Mouse (Mus musculus): ENCODE data around the gene Msl1. TPM values are rescaled to one million over a fixed set of nuclear protein-coding genes. Genes with fewer than 3 reads are reported as not detected.

Msl1 gene
- polyA plus RNA-seq, 1 experiment from 2014 or later, result 17.5 TPM

GRCm38 (mm10) chr11:98794469-98795014 is 774 bp upstream of the Msl1 start:
- Histone ChIP-seq H3K4me2 (ENCODE audit: low read length) (peak overlapping the region; percentile 77), H3K27ac (ENCODE audit: low read depth) (peak overlapping the region; percentile 100), H3K4me3 (ENCODE audit: low read depth, low read length) (peak overlapping the region; percentile 100), H3K36me3 (ENCODE audit: control insufficient read depth, insufficient read depth, low read length) (peaks cover 12% of the 10 kb centered on the region), H3K27me3 (replicated peaks; ENCODE audit: control insufficient read depth, insufficient read depth, low read length) (no peaks in the 10 kb centered on the region), H3K9ac (ENCODE audit: low read length) (peak overlapping the region; percentile 98), H3K4me1 (replicated peaks; ENCODE audit: control insufficient read depth, insufficient read depth, low read length) (peaks cover 28% of the 10 kb centered on the region), H3K9me3 (ENCODE audit: control insufficient read depth, low read length) (no peaks in the 10 kb centered on the region)
- DNase-seq (ENCODE audit: low spot score) (no peak), ATAC-seq (replicated peaks; ENCODE audit: low FRiP score, low TSS enrichment, low read depth) (peak; percentile 70)
- WGBS, result under 1% methylated on average over 29 of the region's 30 CpGs

GRCm38 (mm10) chr11:98795714-98796514 is 598 bp downstream of the Msl1 start:
- no peaks in the 10 kb centered on the region for H3K27me3 ChIP-seq (replicated peaks; ENCODE audit: control insufficient read depth, insufficient read depth, low read length)
- no peaks in the 10 kb centered on the region for H3K9me3 ChIP-seq (ENCODE audit: control insufficient read depth, low read length)
- H3K4me1 ChIP-seq (replicated peaks; ENCODE audit: control insufficient read depth, insufficient read depth, low read length), result peaks cover 23% of the 10 kb centered on the region
- peak overlapping the region; percentile 100 for H3K4me3 ChIP-seq (ENCODE audit: low read depth, low read length)
- under 1% methylated on average over 66 of the region's 74 CpGs for WGBS
- peaks cover 26% of the 10 kb centered on the region for H3K36me3 ChIP-seq (ENCODE audit: control insufficient read depth, insufficient read depth, low read length)
- H3K9ac ChIP-seq (ENCODE audit: low read length), result peak overlapping the region; percentile 98
- ATAC-seq (replicated peaks; ENCODE audit: low FRiP score, low TSS enrichment, low read depth) (peak; percentile 33), DNase-seq (ENCODE audit: low spot score) (no peak)
- peak overlapping the region; percentile 77 for H3K4me2 ChIP-seq (ENCODE audit: low read length)
- H3K27ac ChIP-seq (ENCODE audit: low read depth), result peak overlapping the region; percentile 100

- H3K27me3 ChIP-seq (replicated peaks; ENCODE audit: control insufficient read depth, insufficient read depth, low read length), result no peaks in the 10 kb centered on the region
- H3K9me3 ChIP-seq (ENCODE audit: control insufficient read depth, low read length), result no peaks in the 10 kb centered on the region
- ATAC-seq (replicated peaks; ENCODE audit: low FRiP score, low TSS enrichment, low read depth) (no peak; the same call in 1 of the 2 replicates), DNase-seq (ENCODE audit: low spot score) (peak; percentile 88)
- H3K27ac ChIP-seq (ENCODE audit: low read depth), result peak overlapping the region; percentile 100
- H3K9ac ChIP-seq (ENCODE audit: low read length), result peak overlapping the region; percentile 98
- peaks cover 34% of the 10 kb centered on the region for H3K36me3 ChIP-seq (ENCODE audit: control insufficient read depth, insufficient read depth, low read length)
- 1% methylated on average over 23 of the region's 23 CpGs for WGBS
- H3K4me2 ChIP-seq (ENCODE audit: low read length), result peak overlapping the region; percentile 77
- H3K4me3 ChIP-seq (ENCODE audit: low read depth, low read length), result peak overlapping the region; percentile 100
- peaks cover 23% of the 10 kb centered on the region for H3K4me1 ChIP-seq (replicated peaks; ENCODE audit: control insufficient read depth, insufficient read depth, low read length)
Observed at GRCm38 (mm10) chr11:98796515-98797216, 1.4 kb downstream of the Msl1 start.

GRCm38 (mm10) chr11:98797306-98797705 is 2.0 kb downstream of the Msl1 start:
- Histone ChIP-seq H3K36me3 (ENCODE audit: control insufficient read depth, insufficient read depth, low read length) (peaks cover 40% of the 10 kb centered on the region), H3K27me3 (replicated peaks; ENCODE audit: control insufficient read depth, insufficient read depth, low read length) (no peaks in the 10 kb centered on the region), H3K27ac (ENCODE audit: low read depth) (no peak overlapping the region), H3K9me3 (ENCODE audit: control insufficient read depth, low read length) (no peaks in the 10 kb centered on the region), H3K4me3 (ENCODE audit: low read depth, low read length) (peak overlapping the region; percentile 100), H3K4me2 (ENCODE audit: low read length) (peak overlapping the region; percentile 77), H3K9ac (ENCODE audit: low read length) (peak overlapping the region; percentile 98), H3K4me1 (replicated peaks; ENCODE audit: control insufficient read depth, insufficient read depth, low read length) (peaks cover 23% of the 10 kb centered on the region)
- DNase-seq (ENCODE audit: low spot score), result no peak
- no peak for ATAC-seq (replicated peaks; ENCODE audit: low FRiP score, low TSS enrichment, low read depth)
- WGBS, result 5% methylated on average over 5 of the region's 5 CpGs

- DNase-seq (ENCODE audit: low spot score) (no peak), ATAC-seq (replicated peaks; ENCODE audit: low FRiP score, low TSS enrichment, low read depth) (no peak)
- no peaks in the 10 kb centered on the region for H3K9me3 ChIP-seq (ENCODE audit: control insufficient read depth, low read length)
- peaks cover 46% of the 10 kb centered on the region for H3K36me3 ChIP-seq (ENCODE audit: control insufficient read depth, insufficient read depth, low read length)
- H3K4me1 ChIP-seq (replicated peaks; ENCODE audit: control insufficient read depth, insufficient read depth, low read length), result peaks cover 23% of the 10 kb centered on the region
- peak overlapping the region; percentile 98 for H3K9ac ChIP-seq (ENCODE audit: low read length)
- peak overlapping the region; percentile 77 for H3K4me2 ChIP-seq (ENCODE audit: low read length)
- H3K4me3 ChIP-seq (ENCODE audit: low read depth, low read length), result peak overlapping the region; percentile 100
- 37% methylated on average over 4 of the region's 4 CpGs for WGBS
- no peaks in the 10 kb centered on the region for H3K27me3 ChIP-seq (replicated peaks; ENCODE audit: control insufficient read depth, insufficient read depth, low read length)
- H3K27ac ChIP-seq (ENCODE audit: low read depth), result no peak overlapping the region
Observed at GRCm38 (mm10) chr11:98797909-98798308, 2.6 kb downstream of the Msl1 start.

GRCm38 (mm10) chr11:98804605-98805004 is 9.3 kb downstream of the Msl1 start, which contains the start of gene Casc3:
TSS of gene Casc3 (plus strand) at chr11:98804905.
- 96% methylated on average over 5 of the region's 5 CpGs for WGBS
- Histone ChIP-seq H3K9ac (ENCODE audit: low read length) (no peak within 1 kb of the TSS), H3K9me3 (ENCODE audit: control insufficient read depth, low read length) (no peaks in the 10 kb centered on the region), H3K36me3 (ENCODE audit: control insufficient read depth, insufficient read depth, low read length) (peaks cover 88% of the 10 kb centered on the region), H3K27me3 (replicated peaks; ENCODE audit: control insufficient read depth, insufficient read depth, low read length) (no peaks in the 10 kb centered on the region), H3K4me3 (ENCODE audit: low read depth, low read length) (no peak within 1 kb of the TSS), H3K4me1 (replicated peaks; ENCODE audit: control insufficient read depth, insufficient read depth, low read length) (peaks cover 8% of the 10 kb centered on the region; the same call in 1 of the 2 replicates), H3K27ac (ENCODE audit: low read depth) (no peak within 1 kb of the TSS), H3K4me2 (ENCODE audit: low read length) (no peak within 1 kb of the TSS)
- ATAC-seq (replicated peaks; ENCODE audit: low FRiP score, low TSS enrichment, low read depth) (no peak), DNase-seq (ENCODE audit: low spot score) (no peak)

- no peak for ATAC-seq (replicated peaks; ENCODE audit: low FRiP score, low TSS enrichment, low read depth)
- 65% methylated on average over 2 of the region's 2 CpGs for WGBS
Observed at GRCm38 (mm10) chr11:98808417-98808816, 13.1 kb downstream of the Msl1 start.

GRCm38 (mm10) chr11:98809457-98810290 is 14.4 kb downstream of the Msl1 start:
- H3K9me3 ChIP-seq (ENCODE audit: control insufficient read depth, low read length), result no peaks in the 10 kb centered on the region
- DNase-seq (ENCODE audit: low spot score) (peak; percentile 96), ATAC-seq (replicated peaks; ENCODE audit: low FRiP score, low TSS enrichment, low read depth) (peak; percentile 99)
- H3K36me3 ChIP-seq (ENCODE audit: control insufficient read depth, insufficient read depth, low read length), result peaks cover 73% of the 10 kb centered on the region
- H3K27me3 ChIP-seq (replicated peaks; ENCODE audit: control insufficient read depth, insufficient read depth, low read length), result no peaks in the 10 kb centered on the region
- H3K4me2 ChIP-seq (ENCODE audit: low read length), result peak overlapping the region; percentile 88
- under 1% methylated on average over 73 of the region's 84 CpGs for WGBS
- peak overlapping the region; percentile 97 for H3K27ac ChIP-seq (ENCODE audit: low read depth)
- peaks cover 16% of the 10 kb centered on the region for H3K4me1 ChIP-seq (replicated peaks; ENCODE audit: control insufficient read depth, insufficient read depth, low read length)
- peak overlapping the region; percentile 86 for H3K9ac ChIP-seq (ENCODE audit: low read length)
- peak overlapping the region; percentile 75 for H3K4me3 ChIP-seq (ENCODE audit: low read depth, low read length)

More at GRCm38 (mm10) chr11:98808417-98808816, 13.1 kb downstream of the Msl1 start:
- peak overlapping the region; percentile 53 for H3K4me2 ChIP-seq (ENCODE audit: low read length)
- no peaks in the 10 kb centered on the region for H3K27me3 ChIP-seq (replicated peaks; ENCODE audit: control insufficient read depth, insufficient read depth, low read length)
- no peaks in the 10 kb centered on the region for H3K9me3 ChIP-seq (ENCODE audit: control insufficient read depth, low read length)
- DNase-seq (ENCODE audit: low spot score), result no peak
- H3K36me3 ChIP-seq (ENCODE audit: control insufficient read depth, insufficient read depth, low read length), result peaks cover 74% of the 10 kb centered on the region
- peaks cover 16% of the 10 kb centered on the region for H3K4me1 ChIP-seq (replicated peaks; ENCODE audit: control insufficient read depth, insufficient read depth, low read length)
- H3K9ac ChIP-seq (ENCODE audit: low read length), result no peak overlapping the region
- peak overlapping the region; percentile 97; the same call in 1 of the 2 replicates for H3K27ac ChIP-seq (ENCODE audit: low read depth)
- no peak overlapping the region for H3K4me3 ChIP-seq (ENCODE audit: low read depth, low read length)

Measured in intestine, embryonic 14.5 days (tissue).